Mouse (Mus musculus): Measurements from ENCODE around the gene Ttc7.

The Ttc7 gene

GRCm38 (mm10) chr17:87312924-87313870, 30.5 kb downstream of the Ttc7 start:
- in situ Hi-C loops (cut with MboI, MseI): no loop called here

GRCm38 (mm10) chr17:87314121-87314520, 31.4 kb downstream of the Ttc7 start:
- in situ Hi-C loops (cut with MboI, MseI): no loop called here

- in situ Hi-C loops (cut with MboI, MseI): no loop called here
These were observed 31.9 kb downstream of the Ttc7 start for GRCm38 (mm10) chr17:87314530-87314946.

- in situ Hi-C loops (cut with MboI, MseI): no loop called here
These were observed 32.4 kb downstream of the Ttc7 start for GRCm38 (mm10) chr17:87315021-87315531.

GRCm38 (mm10) chr17:87315891-87316763, 33.4 kb downstream of the Ttc7 start:
- in situ Hi-C loops (cut with MboI, MseI): no loop called here

GRCm38 (mm10) chr17:87317271-87317670, 34.6 kb downstream of the Ttc7 start:
- in situ Hi-C loops (cut with MboI, MseI): no loop called here

- in situ Hi-C loops (cut with MboI, MseI): no loop called here
These were observed 35.3 kb downstream of the Ttc7 start for GRCm38 (mm10) chr17:87317947-87318346.

- in situ Hi-C loops (cut with MboI, MseI): loop anchor here (5.0 kb wide), 1 partner anchor 246 kb away; no protein-coding TSS in a partner anchor
These were observed 39.0 kb downstream of the Ttc7 start for GRCm38 (mm10) chr17:87321673-87322072.

- in situ Hi-C loops (cut with MboI, MseI): loop anchor here (5.0 kb wide), 1 partner anchor 244 kb away; no protein-coding TSS in a partner anchor
These were observed 40.5 kb downstream of the Ttc7 start for GRCm38 (mm10) chr17:87323215-87323614.

- in situ Hi-C loops (cut with MboI, MseI): no loop called here
These were observed 42.8 kb downstream of the Ttc7 start for GRCm38 (mm10) chr17:87325501-87325900.

GRCm38 (mm10) chr17:87326987-87327386, 44.3 kb downstream of the Ttc7 start:
- in situ Hi-C loops (cut with MboI, MseI): no loop called here

- in situ Hi-C loops (cut with MboI, MseI): no loop called here
These were observed 45.0 kb downstream of the Ttc7 start for GRCm38 (mm10) chr17:87327645-87328044.

- in situ Hi-C loops (cut with MboI, MseI): no loop called here
These were observed 45.6 kb downstream of the Ttc7 start for GRCm38 (mm10) chr17:87328177-87328768.

GRCm38 (mm10) chr17:87329144-87329700, 46.5 kb downstream of the Ttc7 start:
- in situ Hi-C loops (cut with MboI, MseI): no loop called here

GRCm38 (mm10) chr17:87330250-87330920, 47.7 kb downstream of the Ttc7 start:
- in situ Hi-C loops (cut with MboI, MseI): no loop called here

- in situ Hi-C loops (cut with MboI, MseI): no loop called here
These were observed 48.2 kb downstream of the Ttc7 start for GRCm38 (mm10) chr17:87330921-87331291.

GRCm38 (mm10) chr17:87331336-87332141, 48.9 kb downstream of the Ttc7 start:
- in situ Hi-C loops (cut with MboI, MseI): no loop called here

GRCm38 (mm10) chr17:87332142-87332815, 49.6 kb downstream of the Ttc7 start:
- in situ Hi-C loops (cut with MboI, MseI): no loop called here

GRCm38 (mm10) chr17:87332887-87333286, 50.2 kb downstream of the Ttc7 start:
- in situ Hi-C loops (cut with MboI, MseI): no loop called here
